13 mouse cellular contexts compared by ENCODE assay signal in genomic region chr2:146089157-146089692, GRCm38 (mm10).
"Had no signal": no experiment of that assay in that cellular context is flagged by ENCODE, and none has a peak within 500 bp of the region (broad histone marks: within the 10 kb centered on the region; RNA-seq: fewer than 3 reads in every experiment).

No protein-coding gene starts in this region.

- H3K9me3 ChIP-seq: limb, embryonic 10.5 days; neural tube, embryonic 15.5 days had no signal

- DNase-seq: kidney, adult 8-10 months; kidney, postnatal 25 days; lung, embryonic 14.5 days; lung, postnatal 10 days; lung, postnatal 4 days; right cerebral cortex, adult 18-20 months; right cerebral cortex, postnatal 25 days; thymus, postnatal 4 days had no signal

- H3K4me2 ChIP-seq: liver, embryonic 11.5 days; lung, embryonic 14.5 days; neural tube, embryonic 15.5 days had no signal

- H3K27me3 ChIP-seq: neural tube, embryonic 15.5 days had no signal

- H3K27ac ChIP-seq: left cerebral cortex, adult 2 months; limb, embryonic 10.5 days; neural tube, embryonic 15.5 days had no signal

- H3K9ac ChIP-seq: lung, embryonic 14.5 days; neural tube, embryonic 15.5 days had no signal

- H3K36me3 ChIP-seq: limb, embryonic 10.5 days; neural tube, embryonic 15.5 days had no signal

- H3K4me3 ChIP-seq: left cerebral cortex, adult 2 months; limb, embryonic 10.5 days; myocyte; neural tube, embryonic 15.5 days had no signal
